Mouse (Mus musculus) ES-E14 (cell line): Measurements from ENCODE around the gene Opa3.

Source experiments
- HCFC1 ChIP-seq: IDR thresholded peaks from 2 replicates; pipeline ENCODE4 v1.6.1; 2012; ENCODE audit warnings: low read length, inconsistent platforms, borderline replicate concordance; ENCODE audit not compliant: insufficient read depth
- ZC3H11A ChIP-seq: IDR thresholded peaks from 2 replicates; pipeline ENCODE4 v1.6.1; 2012; ENCODE audit warnings: low read depth, mild to moderate bottlenecking, inconsistent platforms, low read length, borderline replicate concordance

DNA sequence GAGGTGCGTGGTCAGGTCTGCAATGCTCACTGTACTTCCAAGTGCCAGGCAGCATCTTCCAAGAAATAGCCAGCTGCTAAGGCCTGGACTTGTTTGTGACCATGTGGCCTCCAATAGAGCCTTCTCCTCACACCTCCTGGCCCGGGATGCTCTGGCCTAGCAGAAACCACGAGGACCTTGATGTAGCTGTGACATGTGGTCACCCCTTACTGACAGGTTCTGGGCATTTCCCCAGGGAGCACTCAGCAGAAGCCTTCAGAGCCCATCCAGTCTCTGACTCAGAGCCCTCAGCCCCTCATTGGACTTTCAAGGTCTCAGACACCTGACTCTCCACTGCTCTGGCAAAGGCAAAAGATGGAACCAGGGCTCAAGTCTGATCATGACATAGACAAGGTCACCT lies 16.9 kb downstream of the Opa3 start:
- TF ChIP-seq ZC3H11A: no peak
- TF ChIP-seq HCFC1: no peak
